Mouse (Mus musculus) thymus, adult 2 months (tissue): ENCODE measurements around the gene Etv6. TPM values are rescaled to one million over a fixed set of nuclear protein-coding genes. Genes with fewer than 3 reads are reported as not detected.

Source experiments
- DNase-seq: peaks from one replicate; pipeline ENCODE4 v3.0.0; 2021
- H3K27ac ChIP-seq: fragments of 200-500 bp; 2 replicates; pipeline ENCODE4 v1.5.1; 2012; ENCODE audit warnings: low read length, control low read depth; ENCODE audit not compliant: control insufficient read depth, insufficient read depth
- H3K27me3 ChIP-seq: fragments of 200-500 bp; 2 replicates; pipeline ENCODE4 v1.6.1; 2012; ENCODE audit warnings: mild to moderate bottlenecking, low read length, moderate library complexity, mixed read lengths; ENCODE audit not compliant: control insufficient read depth, insufficient read depth
- H3K36me3 ChIP-seq: fragments of 200-500 bp; 2 replicates; pipeline ENCODE4 v1.6.1; 2012; ENCODE audit warnings: mild to moderate bottlenecking, low read length, moderate library complexity; ENCODE audit not compliant: control insufficient read depth, insufficient read depth
- H3K4me1 ChIP-seq: fragments of 200-500 bp; replicated peaks from 2 replicates; pipeline ENCODE4 v1.6.1; 2012; ENCODE audit warnings: low read length; ENCODE audit not compliant: control insufficient read depth, insufficient read depth
- H3K4me3 ChIP-seq: fragments of 200-500 bp; 2 replicates; pipeline ENCODE4 v1.5.1; 2012; ENCODE audit warnings: mild to moderate bottlenecking, low read length, control low read depth, moderate library complexity; ENCODE audit not compliant: control insufficient read depth, insufficient read depth
- CTCF ChIP-seq: fragments of 200-500 bp; IDR thresholded peaks from 2 replicates; pipeline ENCODE4 v1.5.1; 2012; ENCODE audit warnings: mild to moderate bottlenecking, control low read depth, low read length, moderate library complexity, borderline replicate concordance; ENCODE audit not compliant: control insufficient read depth, poor library complexity, insufficient read depth; ENCODE audit errors: extremely low read depth
- POLR2A ChIP-seq: fragments of 200-500 bp; IDR thresholded peaks from 2 replicates; pipeline ENCODE4 v1.6.1; 2012; ENCODE audit warnings: mild to moderate bottlenecking, low read length, control low read depth, moderate library complexity; ENCODE audit not compliant: control insufficient read depth, poor library complexity, insufficient read depth; ENCODE audit errors: extremely low read depth
- WGBS: fragments of 180-500 bp; shearing (Covaris S2); methylation state at CpG from one replicate; pipeline ENCODE4 v1.1.7; 2018; 5-methylcytosine and 5-hydroxymethylcytosine counted together
- polyA plus RNA-seq: library from polyadenylated mRNA; depleted of rRNA; stranded (reverse); fragments of >200 nt; gene quantifications from 2 replicates; pipeline ENCODE4 v1.2.3, GENCODE M21; 2012

The Etv6 gene
- polyA plus RNA-seq, 1 experiment: 43.8 TPM

DNA sequence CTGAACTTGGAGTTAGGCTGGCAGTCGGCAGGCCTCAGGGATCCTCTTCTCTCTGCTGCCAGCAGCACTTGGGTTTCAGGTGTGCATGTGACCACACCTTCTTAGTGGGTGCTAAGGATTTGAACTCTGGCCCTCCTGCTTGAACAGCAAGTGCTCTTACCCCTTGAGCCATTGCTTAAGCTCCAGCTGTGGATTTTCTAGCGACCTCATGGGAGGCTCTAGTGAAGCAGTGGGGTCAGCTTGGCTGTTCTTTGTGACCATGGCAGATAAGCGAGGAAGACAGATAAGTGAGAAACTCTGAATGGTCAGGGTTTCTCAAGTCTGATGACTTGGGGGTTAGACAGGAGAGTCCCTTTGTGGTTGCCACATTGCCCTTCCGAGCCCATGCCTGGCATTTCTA lies 55.4 kb downstream of the Etv6 start:
- TF ChIP-seq CTCF (no peak), POLR2A (no peak)
- WGBS: 89% methylated on average over 4 of the region's 4 CpGs
- H3K27ac ChIP-seq: no peak overlapping the region
- H3K27me3 ChIP-seq: no peaks in the 10 kb centered on the region
- no peak overlapping the region for H3K4me3 ChIP-seq
- DNase-seq: no peak
- no peaks in the 10 kb centered on the region for H3K36me3 ChIP-seq
- H3K4me1 ChIP-seq: peaks cover 27% of the 10 kb centered on the region

DNA sequence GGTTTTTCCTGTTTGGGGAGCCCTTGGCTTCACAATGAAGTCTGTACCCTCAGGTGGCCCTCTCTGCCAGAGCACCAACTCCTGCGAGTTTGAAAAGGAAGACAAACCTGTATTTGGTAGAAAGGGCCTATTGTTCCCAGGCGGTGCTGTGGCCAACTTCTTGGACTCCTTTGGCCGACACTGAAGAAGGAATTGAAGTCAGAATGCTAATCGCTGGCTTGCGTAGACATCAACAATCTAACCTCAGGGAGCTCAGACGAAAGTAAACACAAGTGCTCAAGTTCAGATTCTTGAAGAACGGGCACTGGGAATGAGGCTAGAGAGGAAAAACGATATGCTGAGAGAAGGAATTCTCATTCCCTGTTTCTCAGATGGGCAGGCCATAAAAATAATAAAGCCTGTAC lies 55.9 kb downstream of the Etv6 start:
- Histone ChIP-seq H3K36me3 (no peaks in the 10 kb centered on the region), H3K4me3 (no peak overlapping the region), H3K27ac (no peak overlapping the region), H3K4me1 (peaks cover 26% of the 10 kb centered on the region), H3K27me3 (no peaks in the 10 kb centered on the region)
- 92% methylated on average over 8 of the region's 8 CpGs for WGBS
- TF ChIP-seq POLR2A: no peak
- TF ChIP-seq CTCF: no peak
- no peak for DNase-seq

DNA sequence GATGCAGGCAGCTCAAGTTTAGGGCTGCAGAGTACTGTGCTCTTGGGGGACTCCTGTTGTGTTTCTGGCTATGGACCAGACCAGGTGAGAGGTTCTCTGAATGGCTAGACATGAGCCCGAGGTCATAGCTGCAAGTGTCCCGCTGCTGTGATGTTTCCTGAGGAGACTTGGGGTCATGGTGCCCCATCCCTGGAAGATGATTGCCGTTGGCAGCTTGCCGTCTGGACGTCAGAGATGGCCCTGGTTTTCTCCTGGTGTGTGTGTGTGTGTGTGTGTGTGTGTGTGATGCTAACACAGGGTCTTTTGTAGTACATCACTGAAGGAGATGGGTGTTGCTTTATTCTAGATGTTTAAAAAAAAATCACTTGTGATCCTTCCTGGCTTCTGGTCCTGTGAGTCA lies 58.6 kb downstream of the Etv6 start:
- Histone ChIP-seq H3K27me3 (no peaks in the 10 kb centered on the region), H3K36me3 (no peaks in the 10 kb centered on the region), H3K27ac (no peak overlapping the region), H3K4me1 (peaks cover 20% of the 10 kb centered on the region), H3K4me3 (no peak overlapping the region)
- no peak for DNase-seq
- 95% methylated on average over 5 of the region's 5 CpGs for WGBS
- no peak for TF ChIP-seq CTCF
- TF ChIP-seq POLR2A: no peak

DNA sequence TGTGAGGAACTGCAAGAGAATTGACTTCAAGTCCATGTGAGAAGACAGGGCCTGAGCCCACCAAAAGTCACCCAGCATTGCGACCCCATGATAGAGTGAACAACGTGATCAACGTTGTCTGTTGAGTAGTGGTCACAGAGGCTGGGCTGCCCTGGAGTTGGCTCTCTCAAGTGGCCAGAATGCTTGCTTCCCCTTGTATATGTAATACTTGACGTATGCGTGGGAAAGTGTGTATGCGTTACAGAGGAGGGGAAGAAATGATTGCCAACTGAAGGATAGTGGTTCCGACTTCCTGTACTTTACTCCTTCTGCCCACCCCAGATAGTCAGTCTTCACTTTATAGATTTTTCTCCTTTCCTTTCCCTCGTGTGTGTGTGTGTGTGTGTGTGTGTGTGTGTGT lies 59.1 kb downstream of the Etv6 start:
- 50% methylated on average over 8 of the region's 8 CpGs for WGBS
- no peak overlapping the region for H3K4me3 ChIP-seq
- no peak for TF ChIP-seq CTCF
- TF ChIP-seq POLR2A: no peak
- peaks cover 19% of the 10 kb centered on the region for H3K4me1 ChIP-seq
- no peak for DNase-seq
- H3K27me3 ChIP-seq: no peaks in the 10 kb centered on the region
- no peaks in the 10 kb centered on the region for H3K36me3 ChIP-seq
- H3K27ac ChIP-seq: no peak overlapping the region

DNA sequence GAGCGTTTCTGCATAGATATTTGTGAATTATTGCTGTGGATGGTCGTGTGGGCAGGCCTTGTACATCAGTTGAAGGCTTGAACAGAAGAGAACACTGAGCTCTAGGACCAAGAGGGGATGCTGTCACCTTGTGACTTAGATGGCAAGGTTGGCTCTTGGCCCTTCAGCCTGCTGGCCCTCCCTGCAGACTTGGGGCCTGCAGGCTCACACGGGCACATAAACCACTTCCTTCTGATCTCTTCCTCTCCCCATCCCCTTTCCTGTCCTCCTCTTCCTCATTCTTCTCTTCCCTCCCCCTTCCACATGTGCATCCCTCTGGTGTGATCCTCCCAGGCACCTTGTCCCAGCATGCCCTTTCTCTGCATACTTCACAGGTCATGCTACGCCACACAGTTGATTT lies 60.1 kb downstream of the Etv6 start:
- no peak for DNase-seq
- TF ChIP-seq POLR2A: no peak
- TF ChIP-seq CTCF: no peak
- Histone ChIP-seq H3K4me3 (no peak overlapping the region), H3K36me3 (no peaks in the 10 kb centered on the region), H3K4me1 (peaks cover 10% of the 10 kb centered on the region), H3K27ac (no peak overlapping the region), H3K27me3 (no peaks in the 10 kb centered on the region)
- 50% methylated on average over 4 of the region's 4 CpGs for WGBS

DNA sequence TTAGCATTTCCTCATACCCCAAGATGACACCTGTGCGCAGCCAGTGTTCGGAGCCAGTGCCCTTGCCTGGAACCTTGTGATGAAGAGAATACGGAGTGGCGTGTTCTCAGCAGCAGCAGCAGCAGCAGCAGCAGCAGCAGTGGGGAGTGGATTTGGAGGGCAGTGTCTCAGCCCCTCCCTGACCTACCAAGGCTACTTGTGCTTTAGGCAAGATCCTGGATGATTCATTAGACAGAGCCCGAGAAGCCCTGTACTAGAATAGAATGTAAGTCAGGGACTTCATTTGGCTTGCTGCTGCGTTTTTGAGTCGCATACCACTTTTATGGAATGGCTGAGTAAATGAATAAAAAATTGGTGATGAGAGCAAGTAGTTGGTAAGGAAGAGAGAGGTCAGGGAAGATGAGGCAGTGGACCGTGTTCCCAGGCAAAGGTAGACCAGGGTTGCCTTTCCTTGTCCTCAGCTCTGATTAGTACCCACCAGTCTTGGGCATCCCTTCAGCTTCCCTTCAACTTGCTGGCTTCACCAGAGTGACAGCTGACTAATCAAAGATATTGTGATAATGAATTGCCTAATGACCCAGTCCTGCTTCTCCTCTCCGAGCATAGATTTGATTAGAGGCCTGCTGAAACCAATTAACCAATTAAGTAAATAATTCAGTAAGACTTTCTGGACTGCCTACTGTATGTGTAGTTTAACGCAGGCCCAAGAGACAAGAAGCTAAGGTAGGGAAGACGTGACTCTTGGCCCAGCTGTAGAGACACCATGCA lies 64.7 kb downstream of the Etv6 start:
- TF ChIP-seq POLR2A (no peak), CTCF (no peak)
- no peak overlapping the region for H3K27ac ChIP-seq
- H3K36me3 ChIP-seq: no peaks in the 10 kb centered on the region
- H3K27me3 ChIP-seq: no peaks in the 10 kb centered on the region
- peaks cover 6% of the 10 kb centered on the region for H3K4me1 ChIP-seq
- DNase-seq: no peak
- 98% methylated on average over 11 of the region's 11 CpGs for WGBS
- H3K4me3 ChIP-seq: no peak overlapping the region
